Mouse (Mus musculus) bone marrow macrophage, adult 2 months (primary cell): ENCODE results near the gene Rag1.

Experiments
- CTCF ChIP-seq: IDR thresholded peaks from 2 replicates; pipeline ENCODE4 v1.5.1; 2012; ENCODE audit warnings: low read depth, mild to moderate bottlenecking, low read length, moderate library complexity
- POLR2A ChIP-seq: IDR thresholded peaks from 2 replicates; pipeline ENCODE4 v1.6.1; 2012; ENCODE audit warnings: mild to moderate bottlenecking, low read depth, low read length, borderline replicate concordance

- TF ChIP-seq POLR2A, result no peak
- TF ChIP-seq CTCF, result no peak
Observed at GRCm38 (mm10) chr2:101621611-101622010, 27.7 kb downstream of the Rag1 start.
